Mouse (Mus musculus): ENCODE measurements around the gene 4933425L06Rik. TPM values are rescaled to one million over a fixed set of nuclear protein-coding genes. Genes with fewer than 3 reads are reported as not detected.

The 4933425L06Rik gene
- polyA plus RNA-seq, 1 experiment: not detected

DNA sequence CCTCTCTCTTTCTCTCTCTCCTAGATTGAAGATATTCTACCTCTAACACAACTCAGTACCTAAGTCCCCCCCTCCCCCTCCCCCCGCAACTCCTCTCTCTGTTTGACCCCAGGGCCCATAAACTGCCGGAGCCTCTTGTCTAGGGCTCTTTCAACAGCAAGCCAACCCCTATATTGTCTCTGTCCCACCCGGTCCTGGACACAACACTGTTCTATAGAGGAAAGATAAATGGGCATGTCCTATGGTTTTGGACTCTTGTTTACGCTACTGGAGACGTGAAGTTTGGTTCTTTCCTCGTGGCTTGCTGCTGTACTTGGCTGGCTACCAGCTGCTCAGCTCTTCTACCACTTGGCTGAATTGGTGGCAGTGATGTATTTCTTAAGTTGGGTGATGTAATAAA is 83.5 kb downstream of the 4933425L06Rik start:
- no peak for DNase-seq
- WGBS: 81% methylated on average over 6 of the region's 6 CpGs
- no peaks in the 10 kb centered on the region for H3K36me3 ChIP-seq (ENCODE audit: control insufficient read depth, insufficient read depth, low read length)

More for the DNA sequence above, 83.5 kb downstream of the 4933425L06Rik start:
- Histone ChIP-seq H3K4me1 (ENCODE audit: control insufficient read depth, insufficient read depth, low read length) (no peaks in the 10 kb centered on the region), H3K27ac (ENCODE audit: insufficient read depth, low read depth, low read length) (no peak overlapping the region), H3K4me3 (ENCODE audit: insufficient read depth, low read depth, low read length) (no peak overlapping the region), H3K27me3 (replicated peaks; ENCODE audit: control insufficient read depth, insufficient read depth, low read length) (no peaks in the 10 kb centered on the region)
- TF ChIP-seq POLR2A (IDR thresholded peaks at IDR 0.05; ENCODE audit: low read depth, low read length) (no peak), CTCF (conservative IDR thresholded peaks at IDR 0.05; ENCODE audit: insufficient read depth, insufficient read length, low read depth, low read length) (no peak)

Other genes with a start within 250 kb of the 4933425L06Rik start
- gene Shisal2b, start 218.2 kb upstream of the 4933425L06Rik start, polyA plus RNA-seq (2012; rRNA removed): not detected in 2 replicates
- gene Rgs7bp, start 27.2 kb upstream of the 4933425L06Rik start, polyA plus RNA-seq (2012; rRNA removed): 0.33 TPM in 2 replicates
- 0.72 TPM in 2 replicates for gene Rnf180, start 212.7 kb downstream of the 4933425L06Rik start, polyA plus RNA-seq (2012; rRNA removed)